Mouse (Mus musculus): Measurements from ENCODE around the gene Calcoco1. TPM values are rescaled to one million over a fixed set of nuclear protein-coding genes. Genes with fewer than 3 reads are reported as not detected.

Gene Calcoco1
- total RNA-seq (2023): 51.2 TPM

GRCm38 (mm10) chr15:102721980-102722475 is at the start of gene Calcoco1:
Calcoco1 (minus strand) TSS chr15:102722178.

GRCm38 (mm10) chr15:102672215-102673071 is 49.5 kb downstream of the Calcoco1 start, which contains the start of gene Atp5g2:
Atp5g2 (minus strand) TSS chr15:102672352.

Other genes starting within 250 kb of the Calcoco1 start
- gene Gm10337, start 218.5 kb downstream of the Calcoco1 start, total RNA-seq (2023): 25.0 TPM
- 5.8 TPM for gene Map3k12, start 205.1 kb downstream of the Calcoco1 start, total RNA-seq (2023)
- 58.2 TPM for gene Tarbp2, start 204.0 kb downstream of the Calcoco1 start, total RNA-seq (2023)
- gene Npff, start 197.2 kb downstream of the Calcoco1 start, total RNA-seq (2023): 22.5 TPM
- gene Gm28047, start 97.1 kb downstream of the Calcoco1 start, total RNA-seq (2023): not detected
- gene Atf7, start 96.7 kb downstream of the Calcoco1 start, total RNA-seq (2023): 119 TPM
- gene Atp5g2, start 49.8 kb downstream of the Calcoco1 start, total RNA-seq (2023): 3.5 TPM
- not detected for gene Hoxc13, start 198.9 kb upstream of the Calcoco1 start, total RNA-seq (2023)
- gene Hoxc12, start 214.6 kb upstream of the Calcoco1 start, total RNA-seq (2023): not detected
- gene Hoxc11, start 232.2 kb upstream of the Calcoco1 start, total RNA-seq (2023): not detected
- gene Hoxc10, start 244.6 kb upstream of the Calcoco1 start, total RNA-seq (2023): not detected
- not detected for gene Hoxc5, start 245.3 kb upstream of the Calcoco1 start, total RNA-seq (2023)

Measured in CD4-positive naive resting alpha-beta T cell, adult 57 days (primary cell).